Mouse (Mus musculus) neutrophil, adult 59 days (primary cell): ENCODE measurements around the gene Map4k5. TPM values are rescaled to one million over a fixed set of nuclear protein-coding genes. Genes with fewer than 3 reads are reported as not detected.

ENCODE experiments used
- total RNA-seq, 2 experiments: library from RNA; stranded (reverse); gene quantifications; 1 replicate in 1 of 2; 2 replicates in 1 of 2; pipeline ENCODE4 v1.2.4; 2023

Map4k5 gene
- total RNA-seq, result 10 to 100 TPM; 10.6 to 13.7 TPM

DNA sequence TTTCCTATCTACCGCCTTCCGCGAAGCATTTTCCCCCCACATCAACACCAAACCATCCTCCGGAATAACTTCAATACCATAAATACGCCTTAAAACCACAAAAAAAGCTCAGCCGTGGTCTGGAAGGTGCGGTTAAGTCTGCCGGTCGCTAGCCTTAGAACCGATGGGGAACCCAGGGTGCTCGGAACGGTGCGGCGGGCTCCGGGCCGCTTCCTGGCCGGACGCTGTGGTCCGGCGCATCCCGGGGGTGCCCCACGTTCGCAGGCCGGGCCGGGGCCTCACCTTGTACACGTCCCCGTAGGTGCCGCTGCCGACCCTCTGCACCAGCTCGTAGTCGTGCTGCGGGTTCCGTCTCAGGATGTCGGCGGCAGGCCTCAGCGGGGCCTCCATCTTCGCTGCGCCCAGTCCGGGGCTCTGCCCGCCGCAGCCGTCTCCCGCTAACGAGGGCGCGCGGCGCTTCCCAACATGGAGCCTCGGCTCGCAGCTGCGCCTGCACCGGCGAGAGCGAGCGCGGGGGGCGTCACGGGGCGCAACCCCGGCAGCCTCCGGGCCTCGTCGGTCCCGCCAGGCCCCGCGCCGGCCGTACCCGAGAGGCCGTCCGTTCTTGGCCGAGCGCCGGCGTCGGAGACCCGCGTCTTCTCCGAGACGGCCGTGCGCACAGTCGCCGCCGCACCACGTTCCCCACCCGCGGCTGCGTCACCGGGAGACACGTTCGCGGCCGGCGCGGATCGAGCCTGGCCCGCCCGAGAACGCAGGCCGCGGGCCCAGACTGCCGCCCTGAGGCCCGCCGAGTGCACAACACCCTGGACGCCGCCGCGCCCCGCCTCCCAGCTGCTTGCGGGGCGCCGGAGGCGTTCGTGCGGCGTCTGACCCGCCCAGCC, at the start of gene Map4k5, which contains the start of gene Atl1:
Map4k5 (minus strand) TSS at position 830 of the 881 bp plus-strand sequence.
Atl1 (plus strand) TSS at position 244 of the 881 bp plus-strand sequence.

DNA sequence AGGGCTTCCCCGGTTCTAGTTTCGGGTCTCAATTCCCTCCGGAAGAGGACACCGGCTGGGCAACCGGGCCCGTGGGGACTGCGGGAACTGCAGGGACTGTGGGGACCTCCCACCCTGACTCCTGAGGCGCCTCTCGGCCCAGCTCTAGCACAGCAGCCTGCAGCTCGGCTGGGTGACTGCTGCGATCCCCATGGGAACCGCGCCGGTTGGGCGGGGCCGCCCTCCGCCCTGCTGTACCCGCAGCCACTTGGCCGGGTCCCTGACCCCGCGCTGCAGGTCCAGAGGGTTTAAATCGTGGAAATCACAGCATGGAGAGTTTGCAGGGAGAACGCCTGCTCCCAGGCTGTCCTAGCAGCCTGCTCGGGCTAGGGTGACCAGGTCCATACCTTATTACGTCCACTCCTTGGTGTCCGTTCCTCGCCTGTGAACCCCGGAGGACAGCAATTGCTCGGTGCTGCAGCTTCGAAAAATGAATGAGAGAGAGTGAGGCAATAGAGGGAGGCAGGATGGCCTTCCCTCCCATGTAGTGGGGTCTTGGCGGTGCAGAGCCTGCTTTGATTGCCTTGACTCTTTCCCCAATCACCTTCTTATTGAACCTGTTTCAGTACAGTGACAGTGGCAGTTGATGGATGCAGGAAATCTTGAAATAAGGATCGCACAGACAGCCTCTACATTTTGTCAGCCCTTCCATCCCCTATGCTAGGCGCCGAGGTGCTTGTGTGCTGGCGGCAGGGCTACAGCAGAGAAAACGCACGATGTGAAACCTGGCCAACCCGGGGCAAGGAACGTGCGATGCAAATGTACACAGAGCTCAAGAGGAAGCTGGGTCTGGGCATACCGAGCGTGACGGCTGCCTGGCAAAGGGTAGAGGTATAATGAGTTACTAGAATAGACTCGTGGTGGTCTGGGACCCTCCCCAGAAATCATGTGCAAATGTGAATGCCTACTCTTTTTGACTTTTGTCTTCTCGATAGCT, 102.2 kb downstream of the Map4k5 start, which contains the start of gene Cdkl1:
Cdkl1 (minus strand) TSS at position 738 of the 976 bp plus-strand sequence.

Other genes with a start within 250 kb of the Map4k5 start
- gene Sos2, start 211.3 kb downstream of the Map4k5 start, total RNA-seq, result 10 to 100 TPM; 71.4 to 79.7 TPM
- 1 to 10 TPM; 2.8 to 3.1 TPM for gene L2hgdh, start 168.3 kb downstream of the Map4k5 start, total RNA-seq
- 1 to 10 TPM; 3.2 to 3.3 TPM for gene Atp5s, start 168.2 kb downstream of the Map4k5 start, total RNA-seq
- not detected for gene Cdkl1, start 101.9 kb downstream of the Map4k5 start, total RNA-seq
- gene Atl1, start 586 bp downstream of the Map4k5 start, total RNA-seq, result 1 to 10 TPM; 1.0 to 1.5 TPM
- gene Sav1, start 93.8 kb upstream of the Map4k5 start, total RNA-seq, result 10 to 100 TPM; 30.7 to 33.0 TPM
- 100 to 1,000 TPM; 282 TPM for gene Nin, start 220.5 kb upstream of the Map4k5 start, total RNA-seq